Mouse (Mus musculus) lung, adult 2 months (tissue): ENCODE results near the gene Ascc1.

Source experiments
- CTCF ChIP-seq: fragments of 200-500 bp; IDR thresholded peaks from 2 replicates; pipeline ENCODE4 v1.5.1; 2011; ENCODE audit warnings: mild to moderate bottlenecking, low read length, control low read depth; ENCODE audit not compliant: insufficient read depth
- POLR2A ChIP-seq: fragments of 200-500 bp; IDR thresholded peaks from 2 replicates; pipeline ENCODE4 v1.6.1; 2011; ENCODE audit warnings: low read depth, mild to moderate bottlenecking, control low read depth, low read length, borderline replicate concordance; ENCODE audit errors: extremely low read depth

- TF ChIP-seq CTCF (no peak), POLR2A (no peak)
These were observed 94.5 kb downstream of the Ascc1 start for GRCm38 (mm10) chr10:60097146-60097545.
